Mouse (Mus musculus) CH12.LX (cell line): Measurements from ENCODE around the gene Cdc14b. TPM values are rescaled to one million over a fixed set of nuclear protein-coding genes. Genes with fewer than 3 reads are reported as not detected.

Source experiments
- DNase-seq: peaks from one replicate; pipeline ENCODE4 v3.0.0-alpha.2; 2013; ENCODE audit errors: extremely low read depth
- H3K27ac ChIP-seq: 2 replicates; pipeline ENCODE4 v1.5.1; 2012; ENCODE audit warnings: low read depth, mild to moderate bottlenecking, control low read depth, moderate library complexity; ENCODE audit not compliant: insufficient read depth
- H3K27me3 ChIP-seq: replicated peaks from 2 replicates; pipeline ENCODE3; 2012; ENCODE audit warnings: inconsistent platforms
- H3K36me3 ChIP-seq, 2 experiments: replicated peaks in 1 of 2; 2 replicates each; pipeline versions ENCODE3 to v1.6.1; 2012; ENCODE audit warnings: inconsistent platforms in 1 of 2, low read length in 1 of 2, mild to moderate bottlenecking in 1 of 2, mixed read lengths in 1 of 2, moderate library complexity in 1 of 2; ENCODE audit not compliant: control insufficient read depth in 1 of 2, insufficient read depth in 1 of 2
- H3K4me1 ChIP-seq, 2 experiments: 2 replicates each; pipeline ENCODE4 v1.6.1; 2012; ENCODE audit warnings: inconsistent platforms in 1 of 2, moderate library complexity in 1 of 2; ENCODE audit not compliant: insufficient read depth in 2 of 2, control insufficient read depth in 1 of 2
- H3K4me2 ChIP-seq: 2 replicates; pipeline ENCODE4 v1.6.1; 2012; ENCODE audit warnings: low read depth, mild to moderate bottlenecking, control low read depth; ENCODE audit not compliant: poor library complexity, insufficient read depth, severe bottlenecking
- H3K4me3 ChIP-seq, 3 experiments: fragments of 150-350 bp in 1 of 3; sonication (generic) in 1 of 3; replicated peaks in 1 of 3; 2 replicates each; pipeline versions ENCODE3 to v1.5.1; 2011 to 2012; ENCODE audit warnings: low read depth in 2 of 3, low read length in 2 of 3, mild to moderate bottlenecking in 2 of 3, moderate library complexity in 2 of 3, control low read depth in 1 of 3, improper control_type of control experiment in 1 of 3, inconsistent platforms in 1 of 3, mixed read lengths in 1 of 3; ENCODE audit not compliant: poor library complexity in 1 of 3
- H3K79me2 ChIP-seq: replicated peaks from 2 replicates; pipeline ENCODE4 v1.6.1; 2012; ENCODE audit warnings: mild to moderate bottlenecking, moderate library complexity; ENCODE audit not compliant: control insufficient read depth, poor library complexity, insufficient read depth, severe bottlenecking; ENCODE audit errors: extremely low read depth
- H3K9ac ChIP-seq: 2 replicates; pipeline ENCODE4 v1.6.1; 2012; ENCODE audit warnings: low read depth, mild to moderate bottlenecking, control low read depth, moderate library complexity; ENCODE audit not compliant: insufficient read depth
- H3K9me3 ChIP-seq: replicated peaks from 2 replicates; pipeline ENCODE3; 2012; ENCODE audit warnings: low read length, inconsistent platforms, mixed read lengths
- BHLHE40 ChIP-seq: IDR thresholded peaks from 2 replicates; pipeline ENCODE4 v1.6.1; 2011; ENCODE audit warnings: mild to moderate bottlenecking, low read depth, low read length, improper control_type of control experiment
- CHD1 ChIP-seq: IDR thresholded peaks from 2 replicates; pipeline ENCODE4 v1.6.1; 2012; ENCODE audit warnings: low read depth, low read length, improper control_type of control experiment, inconsistent platforms
- CHD2 ChIP-seq: IDR thresholded peaks from 2 replicates; pipeline ENCODE4 v1.6.1; 2011; ENCODE audit warnings: low read length, improper control_type of control experiment
- CTCF ChIP-seq, 2 experiments: IDR thresholded peaks in 1 of 2; conservative IDR thresholded peaks in 1 of 2; 2 replicates each; pipeline ENCODE4 v1.5.1; 2011 to 2012; ENCODE audit warnings: low read depth in 2 of 2, low read length in 2 of 2, improper control_type of control experiment in 1 of 2, inconsistent platforms in 1 of 2, mild to moderate bottlenecking in 1 of 2, moderate library complexity in 1 of 2
- E2F4 ChIP-seq: IDR thresholded peaks from 2 replicates; pipeline ENCODE4 v1.6.1; 2011; ENCODE audit warnings: low read depth, low read length, improper control_type of control experiment; ENCODE audit not compliant: insufficient replicate concordance
- ELF1 ChIP-seq: IDR thresholded peaks from 2 replicates; pipeline ENCODE4 v1.6.1; 2014; ENCODE audit warnings: low read depth, mild to moderate bottlenecking, inconsistent platforms, low read length, improper control_type of control experiment
- EP300 ChIP-seq: IDR thresholded peaks from 2 replicates; pipeline ENCODE4 v1.6.1; 2011; ENCODE audit warnings: low read length, improper control_type of control experiment
- ETS1 ChIP-seq: conservative IDR thresholded peaks from 2 replicates; pipeline ENCODE4 v1.6.1; 2012; ENCODE audit warnings: low read depth, mild to moderate bottlenecking, inconsistent platforms, low read length, improper control_type of control experiment, moderate library complexity
- GABPA ChIP-seq: IDR thresholded peaks from 2 replicates; pipeline ENCODE4 v1.6.1; 2012; ENCODE audit warnings: low read depth, low read length, improper control_type of control experiment, inconsistent platforms; ENCODE audit not compliant: insufficient replicate concordance
- HCFC1 ChIP-seq: IDR thresholded peaks from 2 replicates; pipeline ENCODE4 v1.6.1; 2012; ENCODE audit warnings: low read depth, mild to moderate bottlenecking, inconsistent platforms, low read length, improper control_type of control experiment
- IRF4 ChIP-seq: IDR thresholded peaks from 2 replicates; pipeline ENCODE4 v1.6.1; 2014; ENCODE audit warnings: low read depth, mild to moderate bottlenecking, inconsistent platforms, low read length, improper control_type of control experiment
- JUN ChIP-seq: IDR thresholded peaks from 2 replicates; pipeline ENCODE4 v1.6.1; 2011; ENCODE audit warnings: low read depth, mild to moderate bottlenecking, low read length, improper control_type of control experiment, moderate library complexity; ENCODE audit not compliant: insufficient read depth
- JUND ChIP-seq: conservative IDR thresholded peaks from 2 replicates; pipeline ENCODE4 v1.6.1; 2011; ENCODE audit warnings: low read depth, low read length, improper control_type of control experiment
- KAT2A ChIP-seq: IDR thresholded peaks from 2 replicates; pipeline ENCODE4 v1.6.1; 2012; ENCODE audit warnings: low read length, improper control_type of control experiment, inconsistent platforms; ENCODE audit not compliant: insufficient replicate concordance
- MAFK ChIP-seq: IDR thresholded peaks from 2 replicates; pipeline ENCODE4 v1.6.1; 2011; ENCODE audit warnings: low read length, improper control_type of control experiment; ENCODE audit not compliant: insufficient replicate concordance
- MAX ChIP-seq: IDR thresholded peaks from 2 replicates; pipeline ENCODE4 v1.6.1; 2011; ENCODE audit warnings: low read length, improper control_type of control experiment
- MEF2A ChIP-seq: IDR thresholded peaks from 2 replicates; pipeline ENCODE4 v1.6.1; 2014; ENCODE audit warnings: low read depth, mild to moderate bottlenecking, inconsistent platforms, low read length, improper control_type of control experiment, borderline replicate concordance
- MXI1 ChIP-seq: IDR thresholded peaks from 2 replicates; pipeline ENCODE4 v1.6.1; 2011; ENCODE audit warnings: mild to moderate bottlenecking, low read depth, low read length, improper control_type of control experiment
- MYC ChIP-seq: IDR thresholded peaks from 2 replicates; pipeline ENCODE4 v1.6.1; 2011; ENCODE audit warnings: low read depth, mild to moderate bottlenecking, improper control_type of control experiment, low read length
- NELFE ChIP-seq: IDR thresholded peaks from 2 replicates; pipeline ENCODE4 v1.6.1; 2011; ENCODE audit warnings: low read depth, low read length, improper control_type of control experiment
- NRF1 ChIP-seq: IDR thresholded peaks from 2 replicates; pipeline ENCODE4 v1.6.1; 2014; ENCODE audit warnings: low read depth, mild to moderate bottlenecking, inconsistent platforms, low read length, improper control_type of control experiment, moderate library complexity
- PAX5 ChIP-seq: IDR thresholded peaks from 2 replicates; pipeline ENCODE4 v1.6.1; 2012; ENCODE audit warnings: low read length, inconsistent platforms, mixed read lengths
- POLR2A ChIP-seq: IDR thresholded peaks from 2 replicates; pipeline ENCODE4 v1.6.1; 2011; ENCODE audit warnings: low read depth, mild to moderate bottlenecking, improper control_type of control experiment, low read length
- POLR2AphosphoS2 ChIP-seq: IDR thresholded peaks from 2 replicates; pipeline ENCODE4 v1.6.1; 2011; ENCODE audit warnings: low read depth, low read length, improper control_type of control experiment
- RAD21 ChIP-seq: IDR thresholded peaks from 2 replicates; pipeline ENCODE4 v1.6.1; 2011; ENCODE audit warnings: low read depth, mild to moderate bottlenecking, low read length, improper control_type of control experiment, moderate library complexity
- RCOR1 ChIP-seq: conservative IDR thresholded peaks from 2 replicates; pipeline ENCODE4 v1.6.1; 2012; ENCODE audit warnings: low read depth, mild to moderate bottlenecking, inconsistent platforms, low read length, improper control_type of control experiment
- SIN3A ChIP-seq: IDR thresholded peaks from 2 replicates; pipeline ENCODE4 v1.6.1; 2012; ENCODE audit warnings: low read length, improper control_type of control experiment, inconsistent platforms
- SMC3 ChIP-seq: IDR thresholded peaks from 2 replicates; pipeline ENCODE4 v1.6.1; 2011; ENCODE audit warnings: low read depth, low read length, improper control_type of control experiment
- TBP ChIP-seq: conservative IDR thresholded peaks from 2 replicates; pipeline ENCODE4 v1.6.1; 2011; ENCODE audit warnings: low read depth, low read length, improper control_type of control experiment
- TCF12 ChIP-seq: IDR thresholded peaks from 2 replicates; pipeline ENCODE4 v1.6.1; 2014; ENCODE audit warnings: low read depth, mild to moderate bottlenecking, inconsistent platforms, low read length, improper control_type of control experiment
- UBTF ChIP-seq: IDR thresholded peaks from 2 replicates; pipeline ENCODE4 v1.6.1; 2012; ENCODE audit warnings: low read depth, mild to moderate bottlenecking, inconsistent platforms, low read length, improper control_type of control experiment, moderate library complexity
- USF1 ChIP-seq: IDR thresholded peaks from 2 replicates; pipeline ENCODE4 v1.6.1; 2014; ENCODE audit warnings: low read depth, mild to moderate bottlenecking, inconsistent platforms, low read length, improper control_type of control experiment
- USF2 ChIP-seq: conservative IDR thresholded peaks from 2 replicates; pipeline ENCODE4 v1.6.1; 2011; ENCODE audit warnings: low read depth, low read length, improper control_type of control experiment
- ZC3H11A ChIP-seq: IDR thresholded peaks from 2 replicates; pipeline ENCODE4 v1.6.1; 2012; ENCODE audit warnings: low read depth, mild to moderate bottlenecking, inconsistent platforms, low read length, improper control_type of control experiment
- ZKSCAN1 ChIP-seq: IDR thresholded peaks from 2 replicates; pipeline ENCODE4 v1.6.1; 2012; ENCODE audit warnings: low read depth, inconsistent platforms, low read length, improper control_type of control experiment, borderline replicate concordance
- ZMIZ1 ChIP-seq: IDR thresholded peaks from 2 replicates; pipeline ENCODE4 v1.6.1; 2012; ENCODE audit warnings: low read depth, mild to moderate bottlenecking, inconsistent platforms, low read length, improper control_type of control experiment
- ZNF384 ChIP-seq: IDR thresholded peaks from 2 replicates; pipeline ENCODE4 v1.6.1; 2012; ENCODE audit warnings: low read depth, low read length, improper control_type of control experiment, inconsistent platforms
- dilution Hi-C: fragments of 300-500 bp; cut with MboI; formaldehyde crosslinking; loops from 2 replicates; pipeline ENCODE4 v1.14.3; 2020; ENCODE audit warnings: low sequenced_read_pairs; ENCODE audit not compliant: extremely low pct_unique_long_range_greater_than_20kb, extremely low pct_ligation_motif_present
- in situ Hi-C: fragments of 300-500 bp; cut with MboI; formaldehyde crosslinking; loops from 3 replicates; pipeline ENCODE4 v1.14.3; 2019; ENCODE audit warnings: low sequenced_read_pairs, low pct_ligation_motif_present, low pct_unique_long_range_greater_than_20kb, mixed read lengths
- polyA plus RNA-seq: library from polyadenylated mRNA; unstranded; fragments of >175 nt; gene quantifications from 2 replicates; pipeline ENCODE4 v1.2.1, GENCODE M21; 2012; ENCODE audit warnings: low read depth; ENCODE audit not compliant: insufficient read length
- total RNA-seq, 2 experiments: library from RNA; depleted of rRNA; stranded (reverse); fragments of 300-350 nt in 1 of 2; fragments of >200 nt in 1 of 2; gene quantifications; 2 replicates each; pipeline ENCODE4 v1.2.3; 2012 to 2014

The Cdc14b gene
- total and polyA plus RNA-seq, 3 experiments = 2.7 to 5.5 (median 4.6) TPM

DNA sequence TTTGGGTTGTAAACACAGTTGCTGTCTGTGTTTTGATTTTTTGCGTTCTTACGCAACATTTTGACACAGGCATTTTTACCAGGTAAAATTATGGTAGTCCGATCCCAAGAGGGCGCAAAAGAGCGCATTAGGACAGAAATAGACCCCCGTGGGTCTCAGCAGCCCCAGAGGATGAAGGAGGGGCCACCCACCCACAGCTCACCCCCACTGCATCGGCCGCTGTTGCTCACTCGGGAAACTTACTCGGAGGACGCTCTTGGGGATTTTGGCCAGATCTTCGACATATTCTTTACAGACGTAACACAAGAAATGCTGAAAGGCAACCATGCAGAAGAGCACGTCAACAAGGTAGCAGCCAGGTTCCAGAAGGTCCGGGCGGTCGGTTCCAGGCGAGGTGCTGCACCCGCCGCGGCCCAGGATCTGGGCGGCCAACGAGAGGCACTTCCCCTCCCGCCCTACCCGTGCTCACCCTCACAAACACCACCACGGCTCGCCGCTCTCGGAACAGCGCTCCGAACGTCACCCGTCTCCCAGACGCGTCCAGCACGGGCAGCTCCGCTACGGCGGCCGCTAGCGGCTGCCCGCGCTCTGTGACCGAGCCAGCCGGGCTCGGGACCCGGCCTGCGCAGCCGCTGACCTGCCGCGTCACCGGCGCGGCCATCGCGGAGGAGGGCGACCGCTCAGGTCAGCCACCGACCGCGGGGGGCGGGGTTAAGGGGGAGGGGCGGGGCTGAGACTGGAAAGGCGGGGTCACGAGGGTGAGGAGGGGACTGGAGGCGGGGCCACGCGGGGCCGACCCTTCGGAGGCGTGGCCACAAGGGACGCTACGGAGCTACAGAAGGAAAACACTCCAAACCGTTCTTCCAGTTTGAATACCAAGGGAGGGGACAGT lies 37.2 kb upstream of the Cdc14b start, which contains the start of gene Aaed1:
TSS of gene Aaed1 (minus strand) at position 687 of the 892 bp plus-strand sequence.
- Histone ChIP-seq H3K4me1 (peaks cover 9 to 44% of the 10 kb centered on the region in 2 experiments), H3K27ac (peak within 1 kb of the TSS; percentile 53), H3K9me3 (no peaks in the 10 kb centered on the region), H3K36me3 (peaks cover 8 to 11% of the 10 kb centered on the region in 2 experiments), H3K79me2 (no peaks in the 10 kb centered on the region), H3K4me2 (peak within 1 kb of the TSS; percentile 70), H3K4me3 (peak within 1 kb of the TSS; percentile 60 to 77 (median 64)), H3K9ac (peak within 1 kb of the TSS; percentile 46), H3K27me3 (peaks cover 2% of the 10 kb centered on the region)
- in situ Hi-C loops (loop anchor here (5.0 to 10.0 kb wide), 2 partner anchors 65 to 127 kb away; no protein-coding TSS in a partner anchor), dilution Hi-C loops (no loop called here)
- peak; percentile 65 for DNase-seq
- TF ChIP-seq TBP (no peak), NELFE (peak; percentile 67; the same call in 1 of the 2 replicates), POLR2AphosphoS2 (no peak), SIN3A (peak; percentile 65; the same call in 1 of the 2 replicates), JUND (no peak), ZKSCAN1 (no peak), POLR2A (peak; percentile 72), ZNF384 (no peak), HCFC1 (0 out of 2 replicates have a peak, but pooled peaks have one; percentile 36), E2F4 (no peak), JUN (no peak), SMC3 (no peak), RCOR1 (no peak), MAX (no peak), IRF4 (peak; percentile 39; the same call in 1 of the 2 replicates), KAT2A (no peak), ETS1 (no peak), CTCF (conservative IDR thresholded peaks at IDR 0.05 in 1 of 2, IDR thresholded peaks at IDR 0.05 in 1 of 2; ENCODE audit: low read depth in 2 of 2, low read length in 2 of 2) (peak in 1 of 2 experiments; percentile 56; a peak in 2 of 4 replicates), MYC (0 out of 2 replicates have a peak, but pooled peaks have one; percentile 13), ZMIZ1 (peak; percentile 35; the same call in 1 of the 2 replicates), MXI1 (peak; percentile 71; the same call in 1 of the 2 replicates), MEF2A (peak; percentile 86), UBTF (peak; percentile 75; the same call in 1 of the 2 replicates), GABPA (no peak), PAX5 (no peak), MAFK (no peak), ZC3H11A (no peak), CHD2 (no peak), USF2 (no peak), NRF1 (peak; percentile 83), TCF12 (peak; percentile 52; the same call in 1 of the 2 replicates), RAD21 (no peak), ELF1 (no peak), USF1 (peak; percentile 26), CHD1 (no peak), EP300 (no peak), BHLHE40 (peak; percentile 17; the same call in 1 of the 2 replicates)
